Mouse (Mus musculus): Measurements from ENCODE around the gene Rnf157. TPM values are rescaled to one million over a fixed set of nuclear protein-coding genes. Genes with fewer than 3 reads are reported as not detected.

The Rnf157 gene
- total and polyA plus RNA-seq, 3 experiments, result 8.7 to 39.3 (median 10.9) TPM

- peak; percentile 97 for DNase-seq (ENCODE audit: extremely low read depth)
Measured at GRCm38 (mm10) chr11:116368116-116368515, 44.7 kb downstream of the Rnf157 start.

GRCm38 (mm10) chr11:116366647-116367046 is 46.2 kb downstream of the Rnf157 start:
- dilution Hi-C loops (cut with MboI; ENCODE audit: extremely low pct_ligation_motif_present, extremely low pct_unique_long_range_greater_than_20kb, low sequenced_read_pairs) (no loop called here), in situ Hi-C loops (cut with MboI; ENCODE audit: low pct_ligation_motif_present, low pct_unique_long_range_greater_than_20kb, low sequenced_read_pairs) (no loop called here)

More at GRCm38 (mm10) chr11:116368116-116368515, 44.7 kb downstream of the Rnf157 start:
- in situ Hi-C loops (cut with MboI; ENCODE audit: low pct_ligation_motif_present, low pct_unique_long_range_greater_than_20kb, low sequenced_read_pairs) (no loop called here), dilution Hi-C loops (cut with MboI; ENCODE audit: extremely low pct_ligation_motif_present, extremely low pct_unique_long_range_greater_than_20kb, low sequenced_read_pairs) (no loop called here)
- Histone ChIP-seq H3K27ac (ENCODE audit: insufficient read depth, low read depth) (no peak overlapping the region), H3K9me3 (replicated peaks; ENCODE audit: low read length) (no peaks in the 10 kb centered on the region), H3K4me3 (replicated peaks in 1 of 3; ENCODE audit: low read depth in 2 of 3, low read length in 2 of 3, poor library complexity in 1 of 3) (no peak overlapping the region), H3K9ac (ENCODE audit: insufficient read depth, low read depth) (no peak overlapping the region), H3K4me1 (ENCODE audit: control insufficient read depth in 1 of 2, insufficient read depth in 2 of 2) (peaks cover 21 to 47% of the 10 kb centered on the region in 2 experiments), H3K36me3 (replicated peaks in 1 of 2; ENCODE audit: control insufficient read depth in 1 of 2, insufficient read depth in 1 of 2, low read length in 1 of 2) (peaks cover 2 to 3% of the 10 kb centered on the region in 2 experiments), H3K79me2 (replicated peaks; ENCODE audit: control insufficient read depth, extremely low read depth, insufficient read depth, poor library complexity, severe bottlenecking) (no peaks in the 10 kb centered on the region), H3K27me3 (replicated peaks) (no peaks in the 10 kb centered on the region), H3K4me2 (ENCODE audit: insufficient read depth, low read depth, poor library complexity, severe bottlenecking) (no peak overlapping the region)
- TF ChIP-seq ZC3H11A (IDR thresholded peaks at IDR 0.05; ENCODE audit: low read depth, low read length) (peak; percentile 32), MEF2A (IDR thresholded peaks at IDR 0.05; ENCODE audit: borderline replicate concordance, low read depth, low read length) (peak; percentile 21; the same call in 1 of the 2 replicates), JUN (IDR thresholded peaks at IDR 0.05; ENCODE audit: insufficient read depth, low read depth, low read length) (no peak), TBP (conservative IDR thresholded peaks at IDR 0.05; ENCODE audit: low read depth, low read length) (0 out of 2 replicates have a peak, but pooled peaks have one; percentile 27), CTCF (conservative IDR thresholded peaks at IDR 0.05 in 1 of 2, IDR thresholded peaks at IDR 0.05 in 1 of 2; ENCODE audit: low read depth in 2 of 2, low read length in 2 of 2) (peak; percentile 95), SMC3 (IDR thresholded peaks at IDR 0.05; ENCODE audit: low read depth, low read length) (peak; percentile 98), RAD21 (IDR thresholded peaks at IDR 0.05; ENCODE audit: low read depth, low read length) (peak; percentile 82), USF1 (IDR thresholded peaks at IDR 0.05; ENCODE audit: low read depth, low read length) (no peak), MYC (IDR thresholded peaks at IDR 0.05; ENCODE audit: low read depth, low read length) (0 out of 2 replicates have a peak, but pooled peaks have one; percentile 57), CHD1 (IDR thresholded peaks at IDR 0.05; ENCODE audit: low read depth, low read length) (no peak), IRF4 (IDR thresholded peaks at IDR 0.05; ENCODE audit: low read depth, low read length) (no peak; the same call in 1 of the 2 replicates), ELF1 (IDR thresholded peaks at IDR 0.05; ENCODE audit: low read depth, low read length) (peak; percentile 92)

GRCm38 (mm10) chr11:116366124-116366523 is 46.7 kb downstream of the Rnf157 start:
- TF ChIP-seq USF1 (IDR thresholded peaks at IDR 0.05; ENCODE audit: low read depth, low read length) (no peak), CHD2 (IDR thresholded peaks at IDR 0.05; ENCODE audit: low read length) (no peak), ETS1 (conservative IDR thresholded peaks at IDR 0.05; ENCODE audit: low read depth, low read length) (no peak), NRF1 (IDR thresholded peaks at IDR 0.05; ENCODE audit: low read depth, low read length) (no peak), IRF4 (IDR thresholded peaks at IDR 0.05; ENCODE audit: low read depth, low read length) (no peak), CHD1 (IDR thresholded peaks at IDR 0.05; ENCODE audit: low read depth, low read length) (no peak), UBTF (IDR thresholded peaks at IDR 0.05; ENCODE audit: low read depth, low read length) (no peak), TCF12 (IDR thresholded peaks at IDR 0.05; ENCODE audit: low read depth, low read length) (no peak), POLR2A (IDR thresholded peaks at IDR 0.05; ENCODE audit: low read depth, low read length) (no peak), JUND (conservative IDR thresholded peaks at IDR 0.05; ENCODE audit: low read depth, low read length) (no peak), MAZ (IDR thresholded peaks at IDR 0.05; ENCODE audit: low read depth, low read length) (no peak), TBP (conservative IDR thresholded peaks at IDR 0.05; ENCODE audit: low read depth, low read length) (no peak), MEF2A (IDR thresholded peaks at IDR 0.05; ENCODE audit: borderline replicate concordance, low read depth, low read length) (no peak), MYC (IDR thresholded peaks at IDR 0.05; ENCODE audit: low read depth, low read length) (no peak), ZNF384 (IDR thresholded peaks at IDR 0.05; ENCODE audit: low read depth, low read length) (no peak), EP300 (IDR thresholded peaks at IDR 0.05; ENCODE audit: low read length) (no peak), HCFC1 (IDR thresholded peaks at IDR 0.05; ENCODE audit: low read depth, low read length) (no peak), NELFE (IDR thresholded peaks at IDR 0.05; ENCODE audit: low read depth, low read length) (no peak), ELF1 (IDR thresholded peaks at IDR 0.05; ENCODE audit: low read depth, low read length) (no peak)
- in situ Hi-C loops (cut with MboI; ENCODE audit: low pct_ligation_motif_present, low pct_unique_long_range_greater_than_20kb, low sequenced_read_pairs), result no loop called here
- Histone ChIP-seq H3K79me2 (replicated peaks; ENCODE audit: control insufficient read depth, extremely low read depth, insufficient read depth, poor library complexity, severe bottlenecking) (no peaks in the 10 kb centered on the region), H3K36me3 (replicated peaks in 1 of 2; ENCODE audit: control insufficient read depth in 1 of 2, insufficient read depth in 1 of 2, low read length in 1 of 2) (peaks cover 3% of the 10 kb centered on the region in 2 experiments), H3K27me3 (replicated peaks) (no peaks in the 10 kb centered on the region), H3K27ac (ENCODE audit: insufficient read depth, low read depth) (no peak overlapping the region), H3K4me3 (replicated peaks in 1 of 3; ENCODE audit: low read depth in 2 of 3, low read length in 2 of 3, poor library complexity in 1 of 3) (no peak overlapping the region), H3K4me2 (ENCODE audit: insufficient read depth, low read depth, poor library complexity, severe bottlenecking) (no peak overlapping the region), H3K9me3 (replicated peaks; ENCODE audit: low read length) (no peaks in the 10 kb centered on the region), H3K9ac (ENCODE audit: insufficient read depth, low read depth) (no peak overlapping the region), H3K4me1 (ENCODE audit: control insufficient read depth in 1 of 2, insufficient read depth in 2 of 2) (peaks cover 40 to 56% of the 10 kb centered on the region in 2 experiments)
- no peak for DNase-seq (ENCODE audit: extremely low read depth)
- dilution Hi-C loops (cut with MboI; ENCODE audit: extremely low pct_ligation_motif_present, extremely low pct_unique_long_range_greater_than_20kb, low sequenced_read_pairs), result no loop called here

More at GRCm38 (mm10) chr11:116366647-116367046, 46.2 kb downstream of the Rnf157 start:
- Histone ChIP-seq H3K4me3 (replicated peaks in 1 of 3; ENCODE audit: low read depth in 2 of 3, low read length in 2 of 3, poor library complexity in 1 of 3) (no peak overlapping the region), H3K4me2 (ENCODE audit: insufficient read depth, low read depth, poor library complexity, severe bottlenecking) (no peak overlapping the region), H3K9ac (ENCODE audit: insufficient read depth, low read depth) (no peak overlapping the region), H3K9me3 (replicated peaks; ENCODE audit: low read length) (no peaks in the 10 kb centered on the region), H3K79me2 (replicated peaks; ENCODE audit: control insufficient read depth, extremely low read depth, insufficient read depth, poor library complexity, severe bottlenecking) (no peaks in the 10 kb centered on the region), H3K27ac (ENCODE audit: insufficient read depth, low read depth) (no peak overlapping the region), H3K4me1 (ENCODE audit: control insufficient read depth in 1 of 2, insufficient read depth in 2 of 2) (peaks cover 34 to 56% of the 10 kb centered on the region in 2 experiments), H3K27me3 (replicated peaks) (no peaks in the 10 kb centered on the region), H3K36me3 (replicated peaks in 1 of 2; ENCODE audit: control insufficient read depth in 1 of 2, insufficient read depth in 1 of 2, low read length in 1 of 2) (peaks cover 2 to 3% of the 10 kb centered on the region in 2 experiments)
- no peak for DNase-seq (ENCODE audit: extremely low read depth)
- TF ChIP-seq UBTF (IDR thresholded peaks at IDR 0.05; ENCODE audit: low read depth, low read length) (no peak), ZKSCAN1 (IDR thresholded peaks at IDR 0.05; ENCODE audit: borderline replicate concordance, low read depth, low read length) (peak; percentile 77)

Measured in CH12.LX (cell line).